Mouse (Mus musculus) embryonic fibroblast, embryonic 13.5 days (primary cell): ENCODE data around the gene Pnpo.

Experiments used
- CTCF ChIP-seq: IDR thresholded peaks from 2 replicates; pipeline ENCODE4 v1.5.1; 2011; ENCODE audit warnings: mild to moderate bottlenecking, control low read depth, low read length, moderate library complexity, borderline replicate concordance; ENCODE audit not compliant: insufficient read depth
- POLR2A ChIP-seq: IDR thresholded peaks from 2 replicates; pipeline ENCODE4 v1.6.1; 2011; ENCODE audit warnings: low read depth, mild to moderate bottlenecking, control low read depth, low read length, moderate library complexity

DNA sequence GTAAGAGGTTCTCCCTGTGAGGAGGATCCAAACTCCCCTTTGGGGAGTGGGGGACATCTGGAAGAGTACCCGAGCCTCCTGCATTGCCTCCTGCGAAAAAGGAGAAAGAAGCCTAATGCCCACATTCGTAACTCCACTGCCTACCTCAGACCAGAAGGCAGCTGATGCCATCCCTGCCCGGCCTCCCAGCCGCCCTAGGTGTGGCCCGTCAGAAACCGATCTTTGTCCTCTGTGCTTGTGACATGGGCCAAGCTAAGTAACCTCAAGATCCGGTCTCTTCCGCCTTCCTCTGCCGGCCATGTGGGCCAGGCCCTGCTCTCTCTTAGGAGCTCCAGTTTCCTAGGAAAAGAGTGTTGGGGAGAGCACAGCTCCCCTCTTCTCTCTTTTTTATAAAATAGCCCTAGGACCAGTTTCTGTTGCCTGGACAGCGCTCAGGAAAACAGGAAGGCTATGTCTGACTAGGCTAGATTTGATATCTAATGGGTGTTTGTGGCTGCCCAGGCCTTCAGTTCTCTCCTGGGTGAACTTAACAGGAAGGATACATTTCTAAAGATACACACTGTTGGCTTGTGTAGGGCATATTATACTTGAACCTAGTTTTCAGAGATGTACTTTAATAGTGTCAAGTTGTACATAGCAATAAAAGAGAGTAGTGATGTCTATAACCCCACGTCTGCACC lies 18.2 kb downstream of the Pnpo start:
- TF ChIP-seq CTCF (no peak), POLR2A (no peak)
